Mouse (Mus musculus) spleen, adult 2 months (tissue): ENCODE results near the gene Lsp1.

Experiments
- CTCF ChIP-seq: fragments of 200-500 bp; IDR thresholded peaks from 2 replicates; pipeline ENCODE4 v1.5.1; 2011; ENCODE audit warnings: mild to moderate bottlenecking, inconsistent platforms; ENCODE audit not compliant: insufficient read depth, insufficient read length, insufficient replicate concordance; ENCODE audit errors: extremely low read depth
- POLR2A ChIP-seq: fragments of 200-500 bp; IDR thresholded peaks from 2 replicates; pipeline ENCODE4 v1.6.1; 2011; ENCODE audit warnings: low read depth, low read length, inconsistent platforms

DNA sequence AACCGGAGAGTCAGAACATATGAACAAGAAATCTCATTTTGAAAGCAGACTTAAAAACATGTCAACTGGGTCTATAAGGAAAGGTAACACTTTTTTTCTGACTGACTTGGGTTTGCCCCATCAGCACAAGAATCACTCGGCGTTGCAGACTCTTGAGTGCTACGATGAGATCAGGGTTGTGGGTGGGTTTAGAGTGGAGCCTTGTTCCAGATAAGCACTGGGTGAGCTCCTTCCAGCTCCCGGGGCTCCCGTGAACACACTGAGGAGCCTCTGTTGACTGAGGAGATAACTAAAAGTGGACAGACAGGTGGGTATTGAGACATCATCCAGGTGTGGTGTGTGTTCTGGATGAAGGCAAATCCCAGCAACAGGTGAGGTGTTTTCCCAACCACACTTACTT is 47.3 kb upstream of the Lsp1 start:
- TF ChIP-seq POLR2A: no peak
- TF ChIP-seq CTCF: no peak
